Mouse (Mus musculus): ENCODE measurements around the gene Dlst. TPM values are rescaled to one million over a fixed set of nuclear protein-coding genes. Genes with fewer than 3 reads are reported as not detected.

Dlst gene
- total RNA-seq, 2 experiments from 2014 or later = 326 to 330 TPM

DNA sequence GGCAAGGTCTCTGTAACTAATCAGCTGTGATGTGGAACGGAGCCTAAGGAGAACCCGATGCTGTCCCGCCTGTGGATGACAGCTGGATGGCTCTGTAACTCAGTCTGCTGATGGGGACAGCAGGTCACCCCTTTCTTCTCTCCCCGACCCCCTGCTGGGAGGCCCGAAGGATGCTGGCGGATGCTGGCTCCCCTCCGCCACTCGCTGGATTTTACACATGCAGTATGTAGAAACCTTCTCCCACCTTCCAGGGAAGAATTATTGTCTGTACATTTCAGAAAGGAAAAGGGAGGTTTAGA lies 71.7 kb downstream of the Dlst start:
- DNase-seq = no peak

DNA sequence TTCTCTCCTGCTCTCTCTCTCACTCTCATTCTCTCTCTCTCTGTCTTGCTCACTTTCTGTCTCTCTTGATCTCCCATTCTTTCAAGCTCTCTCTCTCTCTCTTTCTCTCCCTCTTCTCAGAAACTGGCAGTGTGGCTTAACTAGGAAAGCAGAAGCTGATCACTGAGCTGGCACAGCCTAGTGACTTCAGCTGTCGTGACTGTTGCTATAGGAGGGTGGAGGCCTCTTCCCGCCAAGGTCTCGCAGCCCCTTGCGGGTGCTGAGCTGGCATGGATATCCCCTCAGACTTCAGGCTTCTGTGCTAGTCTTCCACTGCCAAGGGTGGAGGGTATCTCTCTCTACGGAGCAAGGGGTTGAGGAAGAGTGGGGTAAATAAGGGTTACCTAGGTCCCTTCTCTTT lies 72.3 kb downstream of the Dlst start:
- no peak for DNase-seq

DNA sequence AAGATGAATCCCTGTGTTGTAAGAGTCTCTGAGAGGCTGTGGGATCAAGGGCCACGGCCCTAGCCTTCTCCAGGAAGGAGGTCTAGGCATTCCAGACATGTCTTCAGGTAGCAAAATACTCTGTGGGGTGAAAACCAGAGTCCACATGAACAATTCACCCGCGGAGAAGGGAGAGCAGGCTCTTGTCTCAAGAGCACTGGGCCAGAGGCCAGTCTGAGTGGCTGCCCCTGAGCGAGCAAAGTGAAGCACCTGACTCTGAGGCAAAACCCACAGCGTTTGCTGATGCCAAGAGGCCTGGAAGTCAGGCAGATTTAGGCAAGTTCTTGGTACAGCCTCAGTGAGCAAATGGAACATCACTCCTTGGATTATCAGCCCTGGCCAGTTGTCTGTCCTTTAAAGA lies 73.5 kb downstream of the Dlst start:
- no peak for DNase-seq

Other genes with a start within 250 kb of the Dlst start
- gene Ltbp2, start 234.3 kb upstream of the Dlst start, total RNA-seq (2021) = 1 to 10 TPM; 1.3 to 1.6 TPM
- gene Fcf1, start 139.9 kb upstream of the Dlst start, total RNA-seq (2021) = 10 to 100 TPM; 26.7 to 27.0 TPM
- 10 to 100 TPM; 16.6 to 18.9 TPM for gene Arel1, start 139.9 kb upstream of the Dlst start, total RNA-seq (2021)
- 10 to 100 TPM; 15.8 to 16.5 TPM for gene Ylpm1, start 114.5 kb upstream of the Dlst start, total RNA-seq (2021)
- 1 to 10 TPM; 2.2 to 2.3 TPM for gene Prox2, start 74 bp upstream of the Dlst start, total RNA-seq (2021)
- 1 to 10 TPM in 1 of 2 experiments, under 1 TPM in 1; 0.95 to 1.1 TPM for gene Rps6kl1, start 40.4 kb downstream of the Dlst start, total RNA-seq (2021)
- gene Pgf, start 67.0 kb downstream of the Dlst start, total RNA-seq (2021) = 1 to 10 TPM; 1.3 to 1.8 TPM
- gene Eif2b2, start 108.6 kb downstream of the Dlst start, total RNA-seq (2021) = 10 to 100 TPM; 47.1 to 54.2 TPM
- gene Mlh3, start 159.8 kb downstream of the Dlst start, total RNA-seq (2021) = 1 to 10 TPM; 6.3 to 7.3 TPM
- gene Acyp1, start 177.6 kb downstream of the Dlst start, total RNA-seq (2021) = 10 to 100 TPM; 41.4 to 47.9 TPM
- gene Zc2hc1c, start 177.8 kb downstream of the Dlst start, total RNA-seq (2021) = 1 to 10 TPM; 1.1 to 1.2 TPM
- gene Nek9, start 228.5 kb downstream of the Dlst start, total RNA-seq (2021) = 10 to 100 TPM; 76.8 to 83.5 TPM

Measured in gastrocnemius, postnatal 25 days (tissue).